Mouse (Mus musculus) adrenal gland, postnatal 36 days (tissue): Measurements from ENCODE around the gene Lrrc4. TPM values are rescaled to one million over a fixed set of nuclear protein-coding genes. Genes with fewer than 3 reads are reported as not detected.

Experiments used
- DNase-seq, 2 experiments: peaks; one replicate each; pipeline ENCODE4 v3.0.0; 2021; ENCODE audit warnings: mixed read lengths in 1 of 2
- total RNA-seq, 2 experiments: library from RNA; stranded (reverse); gene quantifications; 2 replicates each; pipeline ENCODE4 v1.2.3; 2021

Lrrc4 gene
- total RNA-seq, 2 experiments from 2014 or later = 5.3 to 9.2 TPM

DNA sequence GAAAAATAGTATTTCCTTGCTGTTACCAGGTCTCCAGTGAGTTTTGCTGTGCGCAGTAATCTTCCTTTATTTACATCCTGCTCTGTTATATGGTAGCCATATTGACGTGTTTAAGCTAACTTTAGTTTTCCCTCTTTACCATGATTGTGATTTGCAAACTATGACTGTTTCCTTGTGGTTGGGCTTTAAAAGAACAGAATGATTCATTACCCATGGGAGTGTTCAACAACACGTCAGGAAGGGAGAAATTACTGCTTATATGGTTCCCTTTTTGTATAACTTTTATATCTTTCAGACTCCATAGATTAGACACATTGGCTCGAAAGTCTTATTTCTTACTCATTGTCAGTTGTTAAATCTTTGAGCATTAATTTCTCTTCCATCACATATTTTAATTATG is 218.1 kb downstream of the Lrrc4 start:
- no peak for DNase-seq

Other genes starting within 250 kb of the Lrrc4 start
- gene Lep, start 228.5 kb upstream of the Lrrc4 start, total RNA-seq = 10 to 100 TPM in 1 of 2 experiments, 1 to 10 TPM in 1; 1.5 to 15.6 TPM